In the genomic region with DNA sequence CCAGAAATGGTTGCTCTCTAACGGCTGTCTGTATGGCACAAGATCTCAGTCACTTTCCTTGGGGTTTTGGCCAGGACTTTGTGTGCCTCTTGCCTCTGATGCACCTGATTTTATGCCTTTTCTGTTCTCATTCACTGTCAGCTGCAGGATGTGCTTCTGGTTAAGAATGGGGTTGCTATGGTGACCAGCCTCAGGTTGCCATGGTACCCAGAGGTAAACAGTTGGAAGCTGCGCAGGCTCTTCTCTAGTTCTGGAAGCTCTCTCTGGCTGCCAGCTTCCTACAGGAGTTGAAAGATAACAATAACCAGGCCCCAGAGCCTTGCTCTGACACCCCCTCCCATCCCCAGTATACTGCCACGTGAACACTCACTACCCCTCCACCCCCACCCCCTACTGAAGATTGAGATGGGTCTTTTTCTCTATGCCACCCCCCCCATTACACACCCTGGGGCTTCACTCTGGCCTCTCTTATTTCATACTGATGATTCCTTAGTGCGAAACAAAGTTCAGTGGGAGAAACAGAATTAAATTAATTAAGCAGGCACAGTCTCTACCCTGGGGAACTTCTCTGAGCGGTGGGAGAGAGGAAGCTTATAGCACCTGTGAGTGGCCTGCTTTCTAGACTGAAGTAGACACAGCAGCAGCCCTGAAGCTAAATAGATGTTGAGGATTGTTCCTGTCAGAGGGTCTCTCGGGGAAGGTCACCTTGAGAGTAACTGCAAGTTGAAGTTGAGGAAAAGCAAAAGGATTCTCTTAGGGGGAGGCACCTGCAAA, we compare ENCODE assay signal across 9 mouse cellular contexts. TPM values are rescaled to one million over a fixed set of nuclear protein-coding genes. Genes with fewer than 3 reads are reported as not detected.
DNase-seq lines count a peak whose midpoint lies in the region; ATAC-seq lines count a peak whose summit lies in the region.
"Had no signal": no experiment of that assay in that cellular context is flagged by ENCODE, and none has a peak within 500 bp of the region (broad histone marks: within the 10 kb centered on the region; RNA-seq: fewer than 3 reads in every experiment).

No protein-coding gene starts in this region.

- H3K9me3 ChIP-seq in hindbrain, embryonic 10.5 days = no peaks in the 10 kb centered on the region
- H3K9me3 ChIP-seq in kidney, embryonic 15.5 days (replicated peaks) = no peaks in the 10 kb centered on the region

- H3K4me3 ChIP-seq in hindbrain, embryonic 10.5 days = no peak overlapping the region
- no peak overlapping the region for H3K4me3 ChIP-seq in kidney, embryonic 15.5 days (replicated peaks)

- H3K27me3 ChIP-seq in hindbrain, embryonic 10.5 days (ENCODE audit: insufficient read depth, poor library complexity, severe bottlenecking) = no peaks in the 10 kb centered on the region
- H3K27me3 ChIP-seq in kidney, embryonic 15.5 days = no peaks in the 10 kb centered on the region

- no peaks in the 10 kb centered on the region for H3K36me3 ChIP-seq in hindbrain, embryonic 10.5 days
- H3K36me3 ChIP-seq in kidney, embryonic 15.5 days = no peaks in the 10 kb centered on the region

- peak; percentile 99 for DNase-seq in MN1 (ENCODE audit: low spot score)
- peak; percentile 32 to 62 for DNase-seq in cerebellum, postnatal 4 days (ENCODE audit: low spot score in 2 of 2)
- peak; percentile 56 for DNase-seq in hindbrain, embryonic 10.5 days (ENCODE audit: low spot score)
- peak; percentile 67 to 92 for DNase-seq in left cerebral cortex, postnatal 10 days (ENCODE audit: extremely low spot score in 1 of 2, low spot score in 2 of 2)
- peak; percentile 88 to 89 for DNase-seq in right cerebral cortex, adult 2 months (ENCODE audit: low spot score in 2 of 2)
- no peak for DNase-seq in spleen, postnatal 14 days (ENCODE audit: low spot score in 2 of 2)
- no peak for DNase-seq in adrenal gland, postnatal 25 days

- no peak overlapping the region for H3K4me2 ChIP-seq in kidney, embryonic 15.5 days

- no peak overlapping the region for H3K27ac ChIP-seq in hindbrain, embryonic 10.5 days
- H3K27ac ChIP-seq in kidney, embryonic 15.5 days = no peak overlapping the region

- no peak overlapping the region for H3K9ac ChIP-seq in kidney, embryonic 15.5 days

- 48% methylated on average over 6 of the region's 6 CpGs for WGBS in hindbrain, embryonic 10.5 days
- 62% methylated on average over 6 of the region's 6 CpGs for WGBS in kidney, embryonic 15.5 days

- ATAC-seq in kidney, embryonic 15.5 days (replicated peaks; ENCODE audit: low FRiP score) = no peak
- ATAC-seq: Patski had no signal

- peaks cover 22% of the 10 kb centered on the region for H3K4me1 ChIP-seq in hindbrain, embryonic 10.5 days (replicated peaks)
- H3K4me1 ChIP-seq in kidney, embryonic 15.5 days = no peaks in the 10 kb centered on the region

- intact Hi-C loops in left cerebral cortex, postnatal 10 days (cut with DNase I) = no loop called here

RNA-seq across cellular contexts. Expression of gene Cnga3, which starts 6.1 kb away (rescaled TPM):
- 0.05 TPM in 1 of 2 replicates, not detected in the other for polyA plus RNA-seq in hindbrain, embryonic 10.5 days (2016; fragmentation: Nextera tagmentation; extraction: Ambion mirVana)
- under 1 TPM; 0.22 to 0.47 TPM for total RNA-seq in left cerebral cortex, postnatal 10 days (2021)
- 0.13 TPM in 1 of 2 replicates, not detected in the other for polyA plus RNA-seq in kidney, embryonic 15.5 days (2015; fragmentation: Nextera tagmentation; extraction: Ambion mirVana)
- 1.7 and 2.9 TPM in 2 replicates for total RNA-seq in adrenal gland, postnatal 25 days (2021)
- polyA plus RNA-seq: Patski had no signal

Comparison
In these comparisons a context has a peak if more than half of its experiments do, and no peak if none do; other contexts are left out.
1. DNase-seq: peak in MN1 (single experiment), cerebellum, postnatal 4 days (2 of 2), hindbrain, embryonic 10.5 days (single experiment), left cerebral cortex, postnatal 10 days (2 of 2) and right cerebral cortex, adult 2 months (2 of 2); none in spleen, postnatal 14 days (0 of 2) and adrenal gland, postnatal 25 days (single experiment).